Mouse (Mus musculus): ENCODE measurements around the gene Cpb2. TPM values are rescaled to one million over a fixed set of nuclear protein-coding genes. Genes with fewer than 3 reads are reported as not detected.
A peak's percentile ranks its signal among the peaks of the same experiment; 100 is the strongest.

The Cpb2 gene
- total RNA-seq, 4 experiments from 2014 or later: not detected

DNA sequence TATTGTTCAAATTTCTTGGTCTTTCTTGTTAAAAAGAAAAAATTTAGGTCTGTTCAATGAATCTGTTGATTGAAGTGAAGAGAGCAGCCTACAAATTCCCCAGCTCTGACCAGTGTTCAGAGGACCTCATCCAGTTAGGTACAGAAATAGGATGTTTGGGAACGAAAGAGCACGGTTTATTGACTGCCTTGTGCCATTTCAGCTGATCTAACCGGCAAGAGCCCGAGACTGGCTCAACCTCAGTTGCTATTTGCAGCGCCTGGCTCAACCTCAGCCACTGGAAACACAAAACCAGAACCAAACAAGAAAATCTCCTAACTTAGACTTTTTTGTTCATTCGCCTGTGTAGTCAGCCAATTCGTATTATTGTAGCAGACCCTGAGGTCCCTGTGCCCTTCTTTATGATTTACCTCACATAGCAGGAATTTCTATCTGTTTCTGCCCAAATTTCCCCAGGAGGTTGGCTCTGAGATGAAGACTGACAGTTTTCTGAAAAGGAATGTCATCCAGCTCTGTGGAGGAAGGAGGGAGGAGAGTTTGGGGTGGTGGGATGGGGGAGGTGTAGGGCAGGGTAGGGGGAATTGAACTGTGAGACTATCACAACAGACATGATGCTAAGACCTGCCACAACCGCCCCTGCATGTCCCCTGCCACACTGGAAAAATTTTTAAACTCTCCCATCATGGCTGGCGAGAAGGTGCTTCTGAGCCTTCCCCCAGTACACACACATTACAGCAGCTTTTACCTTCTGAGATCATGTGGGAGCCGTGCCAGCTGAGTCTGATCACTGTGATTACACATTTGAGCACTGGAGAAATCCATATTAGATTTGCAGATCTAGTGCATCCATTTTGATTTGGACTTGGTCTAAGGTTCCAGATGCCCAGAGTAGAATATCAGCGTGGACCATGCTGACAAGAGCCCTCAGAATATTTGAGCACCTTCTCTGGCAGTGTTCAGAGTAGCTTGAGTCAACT is 4.2 kb downstream of the Cpb2 start:
- DNase-seq: no peak

DNA sequence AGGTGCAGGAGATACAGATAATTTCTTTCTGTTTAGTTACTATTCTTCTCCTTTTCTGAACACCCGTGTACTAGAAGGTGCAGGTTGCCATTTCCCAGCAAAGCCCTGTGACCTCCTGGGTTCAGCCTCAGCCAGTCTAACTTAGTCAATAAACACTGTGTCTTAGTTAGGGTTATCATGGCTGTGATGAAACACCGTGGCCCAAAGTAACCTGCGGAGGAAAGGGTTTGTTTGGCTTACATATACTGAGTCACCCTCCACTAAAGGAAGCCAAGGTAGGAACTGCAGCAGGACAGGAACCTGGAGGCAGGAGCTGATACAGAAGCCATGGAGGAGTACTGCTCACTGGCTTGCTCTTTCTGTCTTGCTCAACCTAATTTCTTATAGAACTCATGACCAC is 8.3 kb downstream of the Cpb2 start:
- DNase-seq: no peak

DNA sequence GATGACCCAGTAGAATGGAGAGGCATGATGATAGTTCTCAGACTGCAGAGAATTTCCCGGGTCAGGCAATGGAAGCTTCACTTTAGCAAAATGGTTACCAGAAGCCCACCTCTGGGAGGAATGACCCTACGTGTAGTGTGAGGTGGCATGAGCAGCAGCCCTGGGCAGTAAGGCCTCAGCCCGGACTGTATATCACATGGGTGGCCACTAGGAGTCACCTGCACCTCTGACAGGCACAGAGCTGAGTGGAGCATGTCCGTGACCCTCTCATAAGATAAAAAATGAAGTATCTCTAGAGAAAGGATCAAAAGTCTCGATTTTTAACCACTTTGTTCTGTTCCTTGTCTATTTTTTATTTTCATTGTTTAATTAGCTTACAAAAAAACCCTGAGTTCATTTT is 14.4 kb downstream of the Cpb2 start:
- peak; percentile 7 for DNase-seq

DNA sequence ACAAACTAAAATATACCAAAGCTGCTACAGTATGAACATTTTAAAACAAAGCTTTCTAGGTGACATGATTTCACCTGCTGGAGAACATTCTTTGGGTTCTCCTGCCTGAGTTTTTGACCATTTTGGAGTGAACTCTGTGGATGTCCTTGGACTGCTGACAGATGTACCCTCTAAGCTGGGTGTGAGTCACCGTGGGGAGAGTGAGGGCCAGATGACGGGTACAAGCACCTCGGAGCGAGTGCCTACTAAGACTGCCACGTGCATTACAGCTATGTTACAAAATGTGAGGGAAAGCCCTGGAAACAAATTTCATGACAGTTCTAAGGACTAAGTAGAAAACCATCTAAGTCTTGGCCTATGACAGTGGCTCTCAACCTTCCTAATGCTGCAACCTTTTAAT is 27.4 kb downstream of the Cpb2 start:
- peak; percentile 78 for DNase-seq

DNA sequence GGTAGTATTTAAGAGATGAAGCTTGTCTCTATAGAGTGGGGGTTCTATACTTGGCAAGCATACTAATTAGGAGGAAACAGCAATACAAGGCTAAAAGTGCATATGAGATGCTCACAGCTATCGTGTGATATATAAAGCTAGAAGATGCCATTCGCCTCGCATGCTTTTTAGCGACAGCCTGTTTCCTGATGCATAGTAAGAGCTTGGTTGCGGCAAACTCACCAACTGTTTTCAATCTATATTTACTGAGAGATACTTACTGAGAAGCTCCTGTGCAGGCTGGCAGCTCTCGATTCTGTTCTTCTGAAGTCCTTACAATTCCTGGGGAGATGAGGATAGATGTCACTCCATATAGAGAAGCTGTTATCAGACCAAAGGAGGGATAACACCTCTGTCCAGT is 37.6 kb downstream of the Cpb2 start:
- no peak for DNase-seq

DNA sequence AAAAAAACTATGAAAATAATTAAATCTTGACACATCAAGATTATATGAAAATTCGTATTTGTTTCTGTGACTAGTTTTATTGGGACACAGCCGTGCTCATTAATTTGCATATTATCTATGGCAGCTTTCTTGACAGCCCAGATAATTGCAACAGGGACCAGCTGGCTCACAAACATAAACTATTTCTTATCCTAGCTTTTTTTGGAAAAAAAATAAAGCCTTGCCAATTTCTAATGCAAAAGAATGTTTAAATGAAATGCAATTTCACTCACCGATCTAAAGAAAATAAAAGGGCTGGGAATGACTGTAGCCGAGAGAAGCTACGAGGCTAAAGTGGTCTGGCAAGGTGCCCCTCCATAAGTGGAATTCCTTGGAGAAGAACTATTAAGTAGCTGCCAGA is 38.3 kb downstream of the Cpb2 start:
- DNase-seq: no peak

DNA sequence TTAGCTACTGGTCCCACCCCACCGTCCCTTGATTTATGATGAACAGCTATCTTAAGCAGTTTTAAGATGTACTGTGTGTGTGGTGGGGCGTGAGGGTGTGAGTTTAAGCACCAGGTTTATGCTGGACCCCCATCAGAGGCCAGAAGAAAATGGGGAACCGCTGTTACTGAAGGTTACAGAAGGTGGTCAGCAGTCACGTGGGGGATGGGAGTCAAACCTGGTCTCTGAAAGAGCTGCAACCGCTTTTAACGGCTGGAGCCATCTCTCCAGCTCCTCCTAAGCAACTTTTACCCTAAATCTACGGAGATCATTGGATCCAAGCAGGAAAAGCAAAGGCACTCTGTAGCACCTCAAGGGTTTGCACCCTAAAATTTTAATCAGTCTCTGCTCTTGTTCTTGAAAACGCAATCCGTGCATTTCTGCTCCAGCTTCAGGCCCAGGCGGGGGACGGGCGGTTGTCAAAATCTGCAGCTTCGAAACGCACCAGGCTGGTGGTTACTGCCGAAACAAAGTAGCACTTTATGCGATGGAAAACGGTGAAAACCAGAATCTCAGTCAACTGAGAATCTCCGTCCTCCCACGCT is 41.6 kb downstream of the Cpb2 start:
- DNase-seq: peak; percentile 14

DNA sequence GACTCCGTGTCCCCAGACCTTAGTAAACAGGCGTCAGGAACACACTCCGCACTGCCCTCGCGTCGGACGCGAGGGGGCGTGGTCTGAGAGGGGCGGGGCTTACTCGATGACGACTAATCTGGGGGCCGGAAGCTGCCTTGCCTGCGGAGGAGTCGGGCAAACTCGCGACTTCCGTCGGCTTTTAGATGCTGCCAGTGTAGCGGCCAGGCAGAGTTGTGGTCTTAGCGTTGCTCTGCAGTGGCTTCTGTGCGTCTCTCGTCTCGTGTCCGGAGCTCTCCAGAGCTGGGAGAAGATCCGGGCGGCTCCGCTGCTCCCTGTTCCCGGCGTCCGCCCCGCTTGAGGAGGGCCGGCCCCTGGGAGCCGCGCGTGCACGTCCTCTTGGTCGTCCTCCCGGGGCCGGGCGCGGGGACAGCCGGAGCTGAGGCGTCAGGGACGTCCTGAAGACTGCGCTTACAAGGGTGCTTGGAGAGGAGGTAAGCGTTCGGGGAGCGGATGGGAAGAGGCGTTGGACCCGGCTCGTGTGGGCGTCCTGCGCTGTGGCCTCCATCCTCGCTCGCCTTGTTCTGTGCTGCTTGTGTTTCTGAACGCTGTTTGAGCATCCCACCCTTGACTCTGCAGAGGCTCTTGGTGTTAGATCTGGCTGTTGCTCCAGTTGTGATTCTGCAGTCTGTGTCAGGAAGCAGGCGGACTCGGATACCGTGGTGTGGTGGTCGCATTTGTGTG is 42.3 kb downstream of the Cpb2 start, which contains the start of gene Zc3h13:
Zc3h13 (plus strand) TSS at position 181 of the 723 bp plus-strand sequence.
- peak; percentile 94 for DNase-seq

DNA sequence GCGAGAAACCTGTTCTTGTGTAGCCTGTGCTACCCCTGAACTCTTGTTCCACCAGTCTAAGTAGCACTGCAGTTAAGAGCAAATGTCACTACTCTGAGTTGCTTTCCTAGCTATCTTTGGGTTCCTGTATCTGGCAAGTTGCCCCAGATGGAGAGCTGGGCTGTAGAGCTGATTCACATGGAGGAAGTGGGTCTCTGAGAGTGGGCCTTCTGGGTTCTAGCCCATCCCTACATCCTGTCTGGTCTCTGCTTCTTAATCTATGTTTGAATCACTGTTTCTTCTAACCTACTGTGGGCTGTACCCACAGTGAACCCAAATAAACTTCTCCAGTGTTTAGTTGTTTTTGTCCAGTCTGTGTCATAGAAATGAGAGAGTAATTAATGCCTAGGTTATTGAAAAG is 59.0 kb downstream of the Cpb2 start:
- no peak for DNase-seq

DNA sequence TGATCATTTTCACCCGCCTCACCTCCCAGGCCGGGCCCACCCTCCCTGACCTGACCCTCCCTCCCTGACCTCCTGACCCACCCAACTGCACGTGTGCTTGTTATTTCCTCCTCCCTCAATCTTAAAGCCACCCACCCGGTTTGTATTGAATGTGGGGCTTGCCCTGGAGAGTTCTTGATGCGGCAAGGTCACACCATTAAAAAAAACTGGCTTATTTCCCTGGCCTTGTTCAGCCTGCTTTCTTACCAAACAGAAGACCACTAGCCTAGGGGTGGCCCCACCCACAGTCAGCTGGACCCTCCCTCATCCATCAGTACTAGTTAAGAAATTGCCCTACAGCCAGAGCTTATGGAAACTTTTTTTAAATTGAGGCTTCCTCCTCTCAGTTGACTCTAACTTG is 61.7 kb downstream of the Cpb2 start:
- no peak for DNase-seq

DNA sequence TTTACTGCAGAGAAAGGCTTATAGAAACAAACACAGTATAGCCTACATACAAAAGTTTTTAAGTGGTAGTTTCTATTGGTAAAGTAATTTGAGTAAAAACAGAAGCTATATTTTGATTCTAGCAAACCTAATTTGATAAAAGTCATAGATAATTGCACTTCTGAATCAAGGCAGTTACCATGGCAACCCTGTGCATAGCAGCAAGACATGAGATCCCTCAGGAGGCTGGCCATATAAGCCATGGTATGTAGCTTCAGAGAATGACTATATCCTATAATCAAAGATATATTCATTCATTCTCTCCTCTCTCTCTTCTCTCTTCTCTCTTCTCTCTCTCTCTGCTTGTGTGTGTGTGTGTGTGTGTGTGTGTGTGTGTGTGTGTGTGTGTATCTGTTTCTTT is 65.8 kb downstream of the Cpb2 start:
- no peak for DNase-seq

DNA sequence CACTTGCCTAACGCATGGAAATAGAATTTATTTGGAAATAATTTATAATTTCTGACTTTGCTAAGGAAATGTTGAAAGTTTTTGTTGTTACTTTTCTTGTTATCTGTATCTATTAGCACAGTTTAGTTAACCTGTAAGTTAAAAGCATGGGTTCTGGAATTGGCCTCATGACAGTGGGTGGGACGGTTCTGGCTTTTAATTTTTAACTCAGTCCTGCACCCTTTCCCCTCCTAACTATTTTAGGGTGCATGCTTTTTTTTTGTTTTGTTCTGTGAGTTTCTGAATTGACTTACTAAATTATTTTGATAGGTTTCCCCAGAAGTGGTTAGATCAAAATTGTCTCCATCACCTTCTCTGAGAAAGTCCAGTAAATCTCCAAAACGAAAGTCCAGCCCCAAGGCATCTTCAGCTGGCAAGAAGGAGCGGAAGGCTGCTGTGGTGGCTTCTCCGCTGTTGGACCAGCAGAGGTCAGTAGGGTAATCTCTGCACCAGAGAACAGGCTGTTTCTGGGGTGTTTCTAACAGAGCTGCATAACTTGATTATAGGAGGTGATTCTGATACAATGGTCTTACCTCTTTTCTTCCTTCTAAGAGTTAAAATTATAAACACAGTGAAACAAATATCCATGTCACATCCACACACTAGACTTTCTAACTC is 67.4 kb downstream of the Cpb2 start:
- no peak for DNase-seq

DNA sequence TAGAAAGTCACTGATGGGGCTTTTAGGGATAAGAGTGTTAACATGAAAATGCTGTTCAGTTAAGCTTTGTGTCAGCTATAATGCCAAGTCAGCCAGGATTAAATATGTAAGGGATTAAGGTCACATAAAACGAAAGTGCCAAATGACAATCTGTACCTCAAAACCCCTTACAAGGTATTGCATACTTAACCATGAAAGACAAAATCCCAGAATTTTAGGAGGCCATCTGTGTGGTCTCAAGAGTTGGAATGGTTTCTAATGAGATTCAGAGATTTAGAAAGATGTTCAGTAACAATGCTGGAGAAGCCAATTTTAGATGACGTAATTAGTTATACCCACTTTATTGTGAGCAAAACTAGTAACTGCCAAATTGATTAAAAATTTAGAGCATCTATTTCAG is 72.4 kb downstream of the Cpb2 start:
- DNase-seq: no peak

DNA sequence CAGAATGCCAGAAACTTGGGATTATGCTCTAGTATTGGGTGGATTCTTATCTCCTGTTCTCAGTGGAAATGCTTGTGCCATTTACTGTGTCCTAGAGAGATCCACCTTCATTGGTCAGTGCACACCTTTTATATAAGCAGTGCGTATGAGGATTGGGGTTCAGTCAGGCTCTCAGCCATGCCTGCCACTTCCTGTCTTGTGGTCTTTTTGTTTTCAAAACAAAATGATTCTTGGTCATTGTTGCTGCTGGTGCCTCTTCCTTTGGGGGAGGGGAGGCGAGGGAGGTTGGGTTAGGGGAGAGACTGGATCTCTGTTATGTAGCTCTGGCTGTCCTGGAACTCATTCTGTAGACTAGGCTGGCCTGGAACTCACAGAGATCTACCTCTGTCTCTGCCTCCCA is 76.6 kb downstream of the Cpb2 start:
- DNase-seq: no peak

DNA sequence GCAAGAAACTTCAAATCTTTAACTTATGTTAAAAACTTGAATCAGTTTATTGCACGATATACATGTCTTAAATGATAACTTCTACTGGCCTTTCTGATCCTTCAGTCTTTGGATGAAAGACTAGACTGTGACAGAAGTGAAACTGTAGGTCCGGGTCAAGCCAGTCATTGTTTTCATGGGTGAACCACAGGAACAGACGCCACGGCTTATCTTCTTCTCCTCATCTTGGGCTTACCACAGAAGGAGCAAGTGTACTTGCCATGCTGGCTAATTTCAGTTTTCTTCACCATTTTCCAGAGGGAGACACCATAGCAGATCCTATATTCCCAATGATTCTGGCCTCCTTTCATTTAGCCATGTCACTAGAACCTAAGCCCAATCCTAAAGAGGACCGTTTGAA is 78.2 kb downstream of the Cpb2 start:
- no peak for DNase-seq

DNA sequence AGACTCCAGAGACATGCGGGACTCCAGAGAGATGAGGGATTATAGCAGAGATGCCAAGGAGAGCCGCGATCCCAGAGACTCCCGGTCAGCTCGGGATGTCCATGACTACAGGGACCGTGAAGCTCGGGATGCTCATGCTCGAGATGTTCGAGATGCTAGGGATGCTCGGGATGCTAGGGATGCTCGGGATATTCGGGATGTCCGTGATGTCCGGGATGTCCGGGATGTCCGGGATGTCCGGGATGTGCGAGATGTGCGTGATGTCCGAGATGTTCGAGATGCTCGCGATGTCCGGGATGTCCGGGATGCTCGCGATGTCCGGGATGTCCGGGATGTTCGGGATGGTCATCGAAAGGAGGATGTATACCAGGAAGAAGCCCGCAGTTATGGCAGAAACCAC is 81.3 kb downstream of the Cpb2 start:
- no peak for DNase-seq

DNA sequence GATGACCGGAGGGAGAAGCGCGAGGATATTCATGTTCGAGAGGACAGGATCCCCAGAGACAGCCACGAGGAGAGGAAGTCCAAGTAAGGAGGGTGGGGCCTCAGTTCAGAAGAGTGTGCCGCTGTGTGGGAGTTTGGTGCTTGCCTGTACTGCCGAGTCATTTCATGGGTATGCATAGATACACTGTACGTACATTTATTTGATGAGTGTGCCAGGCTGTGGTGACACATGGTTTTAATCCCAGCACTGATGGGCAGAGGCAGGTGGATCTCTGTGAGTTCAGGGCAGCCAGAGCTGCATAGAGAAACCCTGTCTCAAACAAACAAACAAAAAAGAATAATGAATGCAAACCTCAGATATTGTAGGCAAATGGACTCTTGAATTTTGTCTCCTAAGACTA is 86.0 kb downstream of the Cpb2 start:
- DNase-seq: no peak

DNA sequence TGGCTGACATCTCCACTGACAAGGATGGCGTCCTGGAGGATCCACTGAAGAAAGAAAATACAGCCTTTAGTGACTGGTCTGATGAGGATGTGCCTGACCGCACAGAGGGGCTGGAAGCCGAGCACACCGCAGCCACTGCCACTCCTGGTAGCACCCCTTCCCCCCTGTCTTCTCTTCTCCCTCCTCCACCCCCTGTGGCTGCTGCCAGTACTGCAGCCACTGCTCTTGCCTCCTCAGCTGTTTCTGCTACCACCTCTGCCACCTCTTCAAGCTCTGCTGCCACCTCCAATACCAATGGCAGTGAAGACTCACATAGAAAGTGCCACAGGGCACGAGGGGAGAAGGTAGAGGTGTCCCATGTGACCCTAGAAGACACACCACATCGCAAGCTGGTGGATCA is 88.5 kb downstream of the Cpb2 start:
- no peak for DNase-seq
